Mouse (Mus musculus) inflammation-experienced regulatory T-cells, adult 6 months (primary cell): ENCODE results near the gene Cdh20. TPM values are rescaled to one million over a fixed set of nuclear protein-coding genes. Genes with fewer than 3 reads are reported as not detected.

Experiments used
- ATAC-seq: one replicate; pipeline ENCODE4 v1.8.0; 2017
- polyA plus RNA-seq, 3 experiments: library from polyadenylated mRNA; unstranded; fragments of 100-300 nt; shearing (Covaris generic); gene quantifications; one replicate each; pipeline ENCODE4 v1.2.1; 2017

The Cdh20 gene
- polyA plus RNA-seq, result not detected

- ATAC-seq, result no peak
Observed at GRCm38 (mm10) chr1:104768371-104769249, at the start of gene Cdh20. Gene Cdh20, plus strand, starts transcription at chr1:104768529.

DNA sequence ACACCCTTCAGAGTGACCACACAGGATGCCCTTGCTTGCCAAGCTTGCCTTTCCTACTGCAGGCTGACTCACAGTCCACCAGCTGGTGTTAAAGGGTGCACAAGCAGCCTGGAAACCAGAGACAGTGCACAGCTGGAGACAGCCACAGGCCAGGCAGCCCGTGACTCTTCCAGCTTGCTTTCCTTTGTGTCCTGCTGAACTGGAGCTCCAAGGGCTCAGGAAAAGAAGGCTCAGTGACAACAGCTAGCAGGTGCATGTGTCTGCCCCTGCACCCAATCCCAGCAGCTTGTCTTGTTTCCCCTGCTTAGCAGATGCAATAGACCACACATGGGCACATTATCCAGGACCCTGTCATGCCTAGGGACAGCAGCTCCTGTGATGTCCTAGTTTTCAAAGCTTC is 21.5 kb upstream of the Cdh20 start:
- ATAC-seq, result no peak

DNA sequence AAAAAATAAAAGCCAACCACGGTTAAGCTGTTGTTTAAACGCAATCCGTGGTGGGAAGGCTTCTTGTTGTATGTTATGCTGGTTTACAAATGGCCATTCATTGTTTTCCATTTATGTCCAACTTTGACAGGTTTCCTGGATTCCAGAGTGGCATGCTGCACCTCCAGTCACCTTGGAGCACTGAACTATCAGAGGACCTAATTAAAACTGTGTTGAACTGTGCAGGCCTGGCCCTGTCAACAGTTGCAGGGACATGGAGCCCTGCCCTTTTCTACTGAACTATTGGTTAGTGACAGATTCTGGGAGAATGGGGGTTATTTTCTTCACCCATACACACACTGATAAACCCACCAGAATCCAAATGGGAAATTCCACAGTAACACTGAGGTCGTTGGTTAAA is 20.9 kb upstream of the Cdh20 start:
- no peak for ATAC-seq

- ATAC-seq, result no peak
Observed at GRCm38 (mm10) chr1:104754483-104754882, 13.8 kb upstream of the Cdh20 start.

GRCm38 (mm10) chr1:104755896-104756295 is 12.4 kb upstream of the Cdh20 start:
- ATAC-seq, result no peak

GRCm38 (mm10) chr1:104769250-104769607 is 900 bp downstream of the Cdh20 start:
- no peak for ATAC-seq

DNA sequence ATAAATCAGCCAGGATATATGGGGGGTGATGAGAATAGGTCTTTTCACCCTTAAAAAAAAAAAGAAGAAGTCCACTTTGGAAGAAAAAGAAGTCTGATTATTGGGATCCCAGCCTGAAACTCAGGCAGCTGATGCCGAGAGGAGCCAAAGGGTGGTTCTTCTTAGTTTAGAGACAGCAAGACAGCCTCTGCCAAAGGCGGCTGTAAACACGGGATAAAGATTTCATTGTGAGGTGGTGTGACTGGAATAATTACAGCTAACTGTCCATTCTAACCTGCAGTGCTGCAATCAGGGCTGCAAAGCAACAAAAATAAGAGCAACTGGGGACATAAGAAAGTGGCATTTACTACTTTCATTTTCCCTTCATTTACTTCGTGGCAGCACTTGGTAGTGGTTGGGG is 3.6 kb downstream of the Cdh20 start:
- ATAC-seq, result no peak

- no peak for ATAC-seq
Observed at GRCm38 (mm10) chr1:104773207-104773606, 4.9 kb downstream of the Cdh20 start.

GRCm38 (mm10) chr1:104793488-104793887 is 25.2 kb downstream of the Cdh20 start:
- no peak for ATAC-seq

- no peak for ATAC-seq
Observed at GRCm38 (mm10) chr1:104796146-104796545, 27.8 kb downstream of the Cdh20 start.

DNA sequence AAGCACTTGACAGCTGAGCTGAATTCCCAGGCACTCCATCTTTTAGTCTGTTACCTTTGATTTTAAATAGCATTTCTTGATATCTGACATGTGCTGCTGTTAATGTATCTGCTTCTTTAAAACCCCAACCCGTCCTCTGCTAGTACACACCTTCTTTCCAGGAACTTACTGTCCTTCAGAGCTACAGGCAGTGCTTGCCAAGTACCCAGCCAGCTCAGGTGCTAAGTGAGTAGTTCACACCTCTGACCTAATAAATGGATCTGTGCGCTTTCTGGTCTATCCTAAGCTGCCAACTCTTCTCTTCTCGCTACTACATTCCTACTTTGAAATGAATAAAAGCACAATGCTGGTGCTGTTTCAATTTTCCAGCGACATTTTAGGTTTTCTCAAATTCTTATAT is 28.8 kb downstream of the Cdh20 start:
- no peak for ATAC-seq

DNA sequence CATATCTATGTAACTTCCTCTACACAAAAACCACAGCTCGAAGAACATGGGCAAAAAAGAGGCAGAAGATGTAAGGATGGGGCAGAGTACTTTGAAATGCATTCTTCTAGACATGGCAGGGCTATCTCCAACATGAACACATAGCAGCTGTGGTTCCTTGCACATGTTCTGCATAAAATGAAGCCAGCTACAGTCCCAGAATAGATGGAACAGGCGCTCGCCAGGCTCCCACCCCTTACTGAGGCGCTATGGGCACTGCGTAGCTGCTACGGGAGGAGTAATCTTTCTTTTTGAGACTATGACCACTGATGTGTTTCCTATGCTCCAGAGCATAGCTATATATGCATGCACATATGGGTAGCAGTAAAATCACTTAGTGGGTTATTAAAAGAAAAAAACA is 36.4 kb downstream of the Cdh20 start:
- no peak for ATAC-seq

GRCm38 (mm10) chr1:104807214-104807613 is 38.9 kb downstream of the Cdh20 start:
- no peak for ATAC-seq

GRCm38 (mm10) chr1:104817510-104817909 is 49.2 kb downstream of the Cdh20 start:
- no peak for ATAC-seq

DNA sequence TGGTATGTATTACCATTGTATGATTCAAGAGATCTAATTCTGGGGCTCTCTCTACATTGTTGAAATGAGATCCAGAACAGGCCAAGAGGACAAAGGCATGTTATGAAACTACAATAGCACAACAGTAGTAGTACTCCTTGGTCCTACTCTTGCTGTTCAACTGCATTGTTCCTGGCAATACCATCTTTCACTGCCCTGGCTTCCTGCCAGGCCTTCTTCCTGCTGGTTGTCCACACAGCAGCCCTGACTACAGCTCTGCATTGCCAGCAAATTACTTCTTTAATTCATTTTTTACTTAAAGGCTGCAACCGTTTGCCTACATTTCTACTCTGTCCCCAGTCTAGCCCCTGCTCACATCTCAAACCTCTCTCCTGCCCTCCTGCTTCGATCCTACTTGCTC is 59.8 kb downstream of the Cdh20 start:
- no peak for ATAC-seq

- no peak for ATAC-seq
Observed at GRCm38 (mm10) chr1:104838206-104838915, 70.0 kb downstream of the Cdh20 start.

GRCm38 (mm10) chr1:104839051-104839450 is 70.7 kb downstream of the Cdh20 start:
- no peak for ATAC-seq

- ATAC-seq, result no peak
Observed at GRCm38 (mm10) chr1:104848256-104848919, 80.1 kb downstream of the Cdh20 start.

DNA sequence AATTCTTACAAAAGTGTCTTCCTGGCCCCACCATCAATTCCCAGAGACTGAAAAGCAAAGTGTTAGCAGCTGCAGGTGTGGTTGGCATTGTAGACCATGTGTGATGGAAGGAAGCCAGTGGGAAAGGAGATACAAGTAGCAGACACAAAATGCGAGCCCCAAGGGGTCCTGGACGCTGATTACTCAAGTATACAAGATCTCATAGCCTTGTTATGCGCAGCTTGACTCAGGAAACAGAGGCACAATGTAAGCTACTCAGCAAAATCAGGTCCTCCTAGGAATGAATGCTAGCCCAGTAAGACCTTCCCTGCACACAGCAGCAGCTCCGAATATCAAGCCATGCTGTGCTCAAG is 80.6 kb downstream of the Cdh20 start:
- ATAC-seq, result no peak

DNA sequence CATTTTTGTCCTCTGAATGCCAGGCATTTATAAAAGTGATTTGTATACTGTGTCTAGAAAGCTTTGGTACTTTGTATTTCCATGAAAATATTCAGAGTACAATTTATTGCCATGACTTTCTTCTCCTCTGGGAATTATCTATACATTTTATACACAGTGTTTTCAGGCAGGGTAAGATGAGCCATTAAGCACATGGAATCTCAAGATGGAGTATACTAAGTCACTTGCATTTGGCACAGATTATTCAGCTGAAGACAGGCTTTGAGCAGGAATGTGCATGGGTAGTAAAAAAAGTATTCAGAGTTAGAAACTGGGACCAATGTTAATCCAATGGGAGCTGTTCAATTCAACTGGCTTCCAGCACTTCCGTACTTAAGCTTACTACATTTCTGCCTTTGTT is 109.1 kb downstream of the Cdh20 start:
- ATAC-seq, result no peak

- ATAC-seq, result no peak
Observed at GRCm38 (mm10) chr1:104901815-104902214, 133.5 kb downstream of the Cdh20 start.

DNA sequence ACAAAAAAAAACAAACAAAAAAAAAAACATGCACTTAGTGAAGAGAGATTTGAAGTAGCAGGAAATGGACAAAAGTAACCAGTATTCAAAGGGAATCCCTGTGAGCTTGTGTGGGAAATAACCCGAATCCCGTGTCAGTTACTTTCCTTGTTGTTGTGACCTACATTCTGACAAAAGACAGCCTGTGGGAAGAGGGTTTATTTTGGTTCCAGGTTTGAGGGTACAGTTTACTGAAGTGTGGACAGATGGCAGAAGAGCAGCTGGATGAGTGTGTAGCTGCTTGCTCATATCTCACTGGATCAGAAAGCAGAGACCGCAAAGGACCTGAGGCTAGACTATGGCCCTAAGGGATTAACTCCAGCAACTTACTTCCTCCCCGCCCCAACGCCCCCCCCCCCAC is 135.1 kb downstream of the Cdh20 start:
- no peak for ATAC-seq

DNA sequence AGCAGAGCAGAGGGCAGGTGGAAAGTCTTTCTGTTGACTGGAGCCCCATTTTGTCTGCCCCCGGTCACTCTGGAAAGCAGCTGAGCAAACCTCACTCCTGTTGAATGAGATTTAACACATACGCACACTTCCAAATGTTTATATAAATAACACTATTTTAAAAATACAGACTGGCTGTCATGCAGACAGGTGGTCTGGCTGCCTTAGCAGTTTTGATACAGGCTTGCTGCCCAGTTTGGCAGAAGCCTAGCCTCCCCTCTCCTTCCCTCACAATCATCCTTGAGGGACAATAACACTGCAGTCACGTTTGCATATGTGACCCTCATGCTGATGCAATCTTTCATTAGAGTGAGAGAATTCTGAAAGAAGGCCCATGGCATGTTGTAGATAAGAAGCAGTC is 144.1 kb downstream of the Cdh20 start:
- ATAC-seq, result no peak

GRCm38 (mm10) chr1:104916507-104916906 is 148.2 kb downstream of the Cdh20 start:
- no peak for ATAC-seq
